Mouse (Mus musculus): ENCODE measurements around the gene H2-DMa. TPM values are rescaled to one million over a fixed set of nuclear protein-coding genes. Genes with fewer than 3 reads are reported as not detected.

H2-DMa gene
- total and polyA plus RNA-seq, 2 experiments from 2014 or later, result 4.2 to 7.2 TPM

DNA sequence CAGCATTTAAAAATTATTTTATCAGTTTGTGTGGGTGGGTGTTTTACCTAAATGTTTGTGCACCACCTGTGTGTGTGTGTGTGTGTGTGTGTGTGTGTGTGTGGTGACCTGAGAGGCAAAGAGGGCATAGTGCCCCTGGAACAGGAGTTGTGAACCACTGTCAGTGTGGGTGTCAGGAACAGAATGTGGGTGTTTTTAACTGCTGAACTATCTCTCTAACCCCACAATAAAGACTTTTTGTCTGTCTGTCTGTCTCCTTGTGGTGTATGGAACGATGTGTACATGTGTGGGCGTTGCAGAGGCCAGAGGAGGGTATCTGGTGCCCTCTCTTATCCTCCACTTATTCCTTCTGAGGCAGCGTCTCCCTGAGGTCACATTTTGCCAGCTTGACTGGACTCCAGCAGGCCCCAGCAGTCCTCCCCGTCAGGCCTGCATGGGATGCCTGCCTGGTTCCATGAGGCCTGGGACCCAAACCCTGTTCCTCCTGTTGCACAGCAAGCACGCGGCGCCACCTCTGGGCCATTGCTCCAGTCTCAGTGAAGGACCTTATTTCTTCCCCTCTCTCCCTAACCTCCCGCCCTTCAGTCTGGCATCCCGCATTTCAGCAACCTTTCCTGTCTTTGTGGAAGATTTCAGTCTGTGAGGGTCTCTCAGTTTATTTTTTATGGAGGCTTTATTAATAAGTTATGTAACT, 45.0 kb downstream of the H2-DMa start:
- Histone ChIP-seq H3K9me3 (replicated peaks; ENCODE audit: control insufficient read depth, low read length) (peaks cover 4% of the 10 kb centered on the region; the same call in 1 of the 2 replicates), H3K36me3 (replicated peaks; ENCODE audit: control insufficient read depth, insufficient read depth, low read length) (no peaks in the 10 kb centered on the region), H3K4me2 (ENCODE audit: low read depth, low read length) (no peak overlapping the region), H3K27me3 (ENCODE audit: control insufficient read depth, insufficient read depth, low read length) (0 out of 2 replicates have a peak, but pooled peaks cover 3% of the 10 kb centered on the region), H3K27ac (ENCODE audit: low read depth) (no peak overlapping the region), H3K4me1 (ENCODE audit: control insufficient read depth, insufficient read depth) (no peaks in the 10 kb centered on the region), H3K4me3 (ENCODE audit: low read depth, low read length) (no peak overlapping the region), H3K9ac (replicated peaks; ENCODE audit: low read depth, low read length) (no peak overlapping the region)
- DNase-seq (ENCODE audit: low spot score), result no peak
- no peak for TF ChIP-seq EP300 (IDR thresholded peaks at IDR 0.05; ENCODE audit: low read depth)
- peak; percentile 7 for TF ChIP-seq CTCF (IDR thresholded peaks at IDR 0.05; ENCODE audit: low read depth)
- ATAC-seq (ENCODE audit: insufficient read depth, low read depth), result no peak
- WGBS, result 27% methylated on average over 9 of the region's 9 CpGs

DNA sequence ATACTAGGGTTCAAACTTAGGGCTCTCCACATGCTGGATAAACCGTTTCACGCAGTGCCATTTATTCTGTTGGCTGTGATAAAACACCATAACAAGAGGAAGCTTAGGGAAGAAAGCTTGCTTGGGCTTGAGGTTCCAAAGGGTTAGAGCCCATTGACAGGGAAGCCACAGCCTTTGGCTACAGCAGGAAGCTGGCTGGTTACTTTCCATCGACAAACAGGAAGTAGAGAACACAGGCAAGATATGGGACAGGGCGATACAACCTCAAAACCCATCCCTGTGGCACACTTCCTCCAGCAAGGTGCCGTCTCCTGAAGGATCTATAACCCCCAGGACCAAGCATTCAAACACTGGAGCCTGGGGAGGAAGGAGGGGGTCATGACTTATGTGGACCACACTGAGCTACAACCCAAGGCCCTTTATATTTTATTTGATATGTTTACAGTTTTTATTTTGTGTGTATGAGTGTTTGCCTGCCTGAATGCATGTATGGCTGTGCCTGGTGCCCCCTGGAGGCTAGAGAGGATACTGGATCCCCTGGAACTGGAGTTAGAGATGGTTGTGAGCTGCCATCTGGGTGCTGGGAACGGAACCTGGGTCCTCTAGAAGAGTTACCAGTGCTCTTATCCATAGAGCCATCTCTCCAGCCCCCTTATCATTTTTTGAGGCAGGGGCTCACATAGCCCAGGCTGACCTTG, 45.8 kb downstream of the H2-DMa start:
- Histone ChIP-seq H3K9me3 (replicated peaks; ENCODE audit: control insufficient read depth, low read length) (peaks cover 4% of the 10 kb centered on the region; the same call in 1 of the 2 replicates), H3K4me3 (ENCODE audit: low read depth, low read length) (no peak overlapping the region), H3K4me1 (ENCODE audit: control insufficient read depth, insufficient read depth) (no peaks in the 10 kb centered on the region), H3K4me2 (ENCODE audit: low read depth, low read length) (no peak overlapping the region), H3K27ac (ENCODE audit: low read depth) (no peak overlapping the region), H3K27me3 (ENCODE audit: control insufficient read depth, insufficient read depth, low read length) (0 out of 2 replicates have a peak, but pooled peaks cover 3% of the 10 kb centered on the region), H3K9ac (replicated peaks; ENCODE audit: low read depth, low read length) (no peak overlapping the region), H3K36me3 (replicated peaks; ENCODE audit: control insufficient read depth, insufficient read depth, low read length) (no peaks in the 10 kb centered on the region)
- no peak for ATAC-seq (ENCODE audit: insufficient read depth, low read depth)
- WGBS, result 63% methylated on average over 6 of the region's 6 CpGs
- DNase-seq (ENCODE audit: low spot score), result no peak
- TF ChIP-seq EP300 (IDR thresholded peaks at IDR 0.05; ENCODE audit: low read depth), result no peak
- no peak for TF ChIP-seq CTCF (IDR thresholded peaks at IDR 0.05; ENCODE audit: low read depth)

DNA sequence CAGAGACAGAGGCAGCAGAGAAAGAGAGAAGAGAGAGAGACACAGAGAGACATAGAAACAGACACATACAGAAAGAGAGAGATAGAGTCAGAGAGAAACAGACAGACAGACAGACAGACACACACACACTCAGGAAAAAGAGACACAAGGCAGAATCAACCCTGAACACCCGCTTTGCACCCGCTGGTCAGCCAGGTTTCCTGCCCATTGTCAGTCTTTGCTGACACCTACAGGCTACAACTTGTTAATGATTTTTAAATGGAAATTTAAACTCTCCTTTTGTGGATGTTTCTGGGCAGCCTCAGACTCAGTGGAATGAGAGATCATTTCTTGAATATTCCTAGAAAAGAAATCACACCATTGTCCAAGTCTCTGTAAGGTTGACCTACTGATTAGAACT, 49.9 kb downstream of the H2-DMa start:
- 0% methylated on average over 2 of the region's 2 CpGs for WGBS
- ATAC-seq (ENCODE audit: insufficient read depth, low read depth) (0 out of 2 replicates have a peak, but pooled peaks have one; percentile 41), DNase-seq (ENCODE audit: low spot score) (peak; percentile 72)
- H3K4me2 ChIP-seq (ENCODE audit: low read depth, low read length), result no peak overlapping the region
- H3K27me3 ChIP-seq (ENCODE audit: control insufficient read depth, insufficient read depth, low read length), result 0 out of 2 replicates have a peak, but pooled peaks cover 3% of the 10 kb centered on the region
- H3K4me1 ChIP-seq (ENCODE audit: control insufficient read depth, insufficient read depth), result no peaks in the 10 kb centered on the region
- H3K4me3 ChIP-seq (ENCODE audit: low read depth, low read length), result no peak overlapping the region
- peaks cover 4% of the 10 kb centered on the region; the same call in 1 of the 2 replicates for H3K9me3 ChIP-seq (replicated peaks; ENCODE audit: control insufficient read depth, low read length)
- H3K36me3 ChIP-seq (replicated peaks; ENCODE audit: control insufficient read depth, insufficient read depth, low read length), result no peaks in the 10 kb centered on the region
- no peak overlapping the region for H3K9ac ChIP-seq (replicated peaks; ENCODE audit: low read depth, low read length)
- H3K27ac ChIP-seq (ENCODE audit: low read depth), result no peak overlapping the region
- TF ChIP-seq CTCF (IDR thresholded peaks at IDR 0.05; ENCODE audit: low read depth) (peak; percentile 70), EP300 (IDR thresholded peaks at IDR 0.05; ENCODE audit: low read depth) (no peak)

DNA sequence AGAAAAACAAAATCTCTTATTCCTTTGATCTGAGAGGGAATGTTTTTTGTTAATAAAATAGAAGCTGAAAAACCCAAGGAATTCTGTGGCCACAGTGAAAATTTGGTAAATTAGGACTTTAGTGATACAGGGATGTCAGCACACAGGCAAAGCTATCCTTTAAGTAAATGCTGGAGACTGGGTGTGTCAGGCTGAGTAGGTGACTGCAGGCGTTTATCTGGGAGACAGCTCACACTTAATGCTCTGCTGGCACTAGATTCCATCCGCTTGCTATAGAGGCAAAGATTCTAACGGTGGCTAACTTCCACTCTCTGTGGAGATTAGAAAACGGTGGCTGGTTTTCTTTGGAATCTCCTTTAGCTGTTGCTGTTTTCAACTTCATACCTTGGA, 51.1 kb downstream of the H2-DMa start:
- no peak for ATAC-seq (ENCODE audit: insufficient read depth, low read depth)
- Histone ChIP-seq H3K27me3 (ENCODE audit: control insufficient read depth, insufficient read depth, low read length) (0 out of 2 replicates have a peak, but pooled peaks cover 3% of the 10 kb centered on the region), H3K27ac (ENCODE audit: low read depth) (no peak overlapping the region), H3K9me3 (replicated peaks; ENCODE audit: control insufficient read depth, low read length) (peaks cover 2% of the 10 kb centered on the region; the same call in 1 of the 2 replicates), H3K4me3 (ENCODE audit: low read depth, low read length) (no peak overlapping the region), H3K36me3 (replicated peaks; ENCODE audit: control insufficient read depth, insufficient read depth, low read length) (no peaks in the 10 kb centered on the region), H3K4me1 (ENCODE audit: control insufficient read depth, insufficient read depth) (no peaks in the 10 kb centered on the region), H3K4me2 (ENCODE audit: low read depth, low read length) (no peak overlapping the region), H3K9ac (replicated peaks; ENCODE audit: low read depth, low read length) (no peak overlapping the region)
- no peak for DNase-seq (ENCODE audit: low spot score)
- no peak for TF ChIP-seq CTCF (IDR thresholded peaks at IDR 0.05; ENCODE audit: low read depth)
- no peak for TF ChIP-seq EP300 (IDR thresholded peaks at IDR 0.05; ENCODE audit: low read depth)
- 13% methylated on average over 4 of the region's 4 CpGs for WGBS

DNA sequence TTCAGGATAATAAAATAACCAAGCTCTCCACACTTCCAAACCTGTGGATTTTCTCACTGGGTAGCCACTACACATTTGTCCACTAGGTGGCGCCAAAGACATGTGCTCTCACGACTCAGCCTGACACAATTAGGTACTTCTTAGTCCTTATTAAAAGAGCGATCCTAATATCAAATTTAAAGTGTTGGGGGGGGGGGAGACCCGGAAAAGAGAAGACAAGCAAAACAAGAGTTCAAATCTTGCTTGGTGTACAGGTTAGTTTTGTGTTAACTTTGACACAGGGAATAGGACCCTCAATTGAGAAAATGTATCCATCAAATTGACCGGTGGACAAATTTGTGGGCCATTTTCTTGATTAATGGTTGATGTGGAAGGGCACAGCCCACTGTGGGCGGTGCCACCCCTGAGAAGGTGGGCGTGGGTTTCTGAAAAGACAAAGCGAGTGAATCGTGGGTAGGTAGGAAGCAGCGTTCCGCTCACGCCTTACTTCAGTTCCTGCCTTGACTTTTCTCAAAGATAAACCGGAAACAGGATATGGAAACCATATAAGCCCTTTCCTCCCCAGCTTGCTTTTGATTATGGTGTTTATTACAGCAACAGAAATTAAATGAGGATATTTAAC, 51.6 kb downstream of the H2-DMa start:
- Histone ChIP-seq H3K9ac (replicated peaks; ENCODE audit: low read depth, low read length) (no peak overlapping the region), H3K27ac (ENCODE audit: low read depth) (no peak overlapping the region), H3K36me3 (replicated peaks; ENCODE audit: control insufficient read depth, insufficient read depth, low read length) (no peaks in the 10 kb centered on the region), H3K4me1 (ENCODE audit: control insufficient read depth, insufficient read depth) (no peaks in the 10 kb centered on the region), H3K4me2 (ENCODE audit: low read depth, low read length) (peak overlapping the region; percentile 28; the same call in 1 of the 2 replicates), H3K4me3 (ENCODE audit: low read depth, low read length) (no peak overlapping the region), H3K27me3 (ENCODE audit: control insufficient read depth, insufficient read depth, low read length) (0 out of 2 replicates have a peak, but pooled peaks cover 3% of the 10 kb centered on the region), H3K9me3 (replicated peaks; ENCODE audit: control insufficient read depth, low read length) (no peaks in the 10 kb centered on the region)
- ATAC-seq (ENCODE audit: insufficient read depth, low read depth), result peak; percentile 53; the same call in 1 of the 2 replicates
- peak; percentile 37 for DNase-seq (ENCODE audit: low spot score)
- TF ChIP-seq EP300 (IDR thresholded peaks at IDR 0.05; ENCODE audit: low read depth), result no peak
- TF ChIP-seq CTCF (IDR thresholded peaks at IDR 0.05; ENCODE audit: low read depth), result peak; percentile 97
- WGBS, result 37% methylated on average over 13 of the region's 13 CpGs
